Mouse (Mus musculus) hindbrain, embryonic 11.5 days (tissue): ENCODE results near the gene Pgpep1l. TPM values are rescaled to one million over a fixed set of nuclear protein-coding genes. Genes with fewer than 3 reads are reported as not detected.

Experiments used
- ATAC-seq: fragments of 200-750 bp; cut with Nextera tagmentation; 2 replicates; pipeline ENCODE4 v1.8.0; 2017; ENCODE audit warnings: mild to moderate bottlenecking, moderate TSS enrichment, moderate library complexity; ENCODE audit not compliant: low FRiP score
- DNase-seq: peaks from one replicate; pipeline ENCODE4 v3.0.0-alpha.2; 2015; ENCODE audit warnings: low spot score
- H3K27ac ChIP-seq: fragments of 300-500 bp; sonication (generic); 2 replicates; pipeline ENCODE4 v1.5.1; 2014; ENCODE audit warnings: mild to moderate bottlenecking, low read depth, low read length
- H3K27me3 ChIP-seq: fragments of 300-500 bp; sonication (generic); 2 replicates; pipeline ENCODE4 v1.6.1; 2014; ENCODE audit warnings: mild to moderate bottlenecking, low read length, moderate library complexity, mixed read lengths; ENCODE audit not compliant: control insufficient read depth, insufficient read depth
- H3K36me3 ChIP-seq: fragments of 300-500 bp; sonication (generic); 2 replicates; pipeline ENCODE4 v1.6.1; 2014; ENCODE audit warnings: mild to moderate bottlenecking, low read length, moderate library complexity, mixed read lengths; ENCODE audit not compliant: control insufficient read depth, insufficient read depth
- H3K4me1 ChIP-seq: fragments of 300-500 bp; sonication (generic); replicated peaks from 2 replicates; pipeline ENCODE4 v1.6.1; 2014; ENCODE audit warnings: low read length, mixed read lengths; ENCODE audit not compliant: control insufficient read depth, insufficient read depth
- H3K4me2 ChIP-seq: fragments of 300-500 bp; sonication (generic); replicated peaks from 2 replicates; pipeline ENCODE4 v1.6.1; 2014; ENCODE audit warnings: mild to moderate bottlenecking, low read depth, low read length
- H3K4me3 ChIP-seq: fragments of 300-500 bp; sonication (generic); 2 replicates; pipeline ENCODE4 v1.5.1; 2014; ENCODE audit warnings: low read depth, low read length
- H3K9ac ChIP-seq: fragments of 300-500 bp; sonication (generic); 2 replicates; pipeline ENCODE4 v1.6.1; 2014; ENCODE audit warnings: low read depth, low read length
- H3K9me3 ChIP-seq: fragments of 300-500 bp; sonication (generic); 2 replicates; pipeline ENCODE4 v1.6.1; 2016; ENCODE audit warnings: low read length; ENCODE audit not compliant: control insufficient read depth
- WGBS: fragments of 180-500 bp; shearing (Covaris S2); extraction: QIAGEN DNeasy Blood & Tissue Kit; methylation state at CpG from one replicate; pipeline ENCODE4 v1.1.7; 2014; 5-methylcytosine and 5-hydroxymethylcytosine counted together
- polyA plus RNA-seq: library from polyadenylated mRNA; unstranded; fragments of >200 nt; fragmentation: Nextera tagmentation; extraction: Ambion mirVana; gene quantifications from 2 replicates; pipeline ENCODE4 v1.2.1, GENCODE M21; 2014

The Pgpep1l gene
- polyA plus RNA-seq, 1 experiment from 2014 or later, result not detected

DNA sequence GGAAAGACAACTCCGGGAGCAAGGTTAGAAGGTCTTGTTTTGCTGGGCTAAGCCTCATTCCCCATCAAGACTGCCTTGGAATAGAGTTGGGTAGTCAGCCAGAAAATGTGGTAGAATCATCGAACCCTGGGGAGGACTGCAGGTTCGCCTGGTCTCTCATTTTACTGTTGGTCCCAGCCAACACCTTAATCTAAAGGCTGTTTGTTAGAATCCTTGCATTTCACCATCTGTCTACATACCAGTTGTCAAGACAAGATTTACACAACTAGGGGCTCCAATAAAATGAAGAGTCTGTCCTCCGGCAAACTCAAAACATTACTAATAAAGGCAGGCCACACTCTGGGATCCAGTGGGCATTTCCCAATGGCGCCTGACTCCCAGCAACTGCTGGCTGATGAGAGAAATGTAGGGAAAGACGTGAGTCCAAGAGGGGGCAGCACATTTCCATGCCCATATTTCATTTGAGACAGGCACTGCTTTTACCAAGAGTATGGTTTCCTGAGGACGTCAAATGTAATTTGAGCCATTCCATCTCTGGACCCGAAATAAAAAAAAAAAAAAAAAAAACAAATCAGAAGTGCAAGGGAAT is 1.3 kb downstream of the Pgpep1l start:
- H3K36me3 ChIP-seq, result no peaks in the 10 kb centered on the region
- H3K27ac ChIP-seq, result no peak overlapping the region
- WGBS, result 60% methylated on average over 8 of the region's 8 CpGs
- H3K4me1 ChIP-seq, result peaks cover 2% of the 10 kb centered on the region; the same call in 1 of the 2 replicates
- H3K4me2 ChIP-seq, result no peak overlapping the region
- DNase-seq (no peak), ATAC-seq (no peak)
- H3K4me3 ChIP-seq, result no peak overlapping the region
- H3K9ac ChIP-seq, result no peak overlapping the region
- H3K27me3 ChIP-seq, result 0 out of 2 replicates have a peak, but pooled peaks cover 2% of the 10 kb centered on the region
- no peaks in the 10 kb centered on the region for H3K9me3 ChIP-seq

DNA sequence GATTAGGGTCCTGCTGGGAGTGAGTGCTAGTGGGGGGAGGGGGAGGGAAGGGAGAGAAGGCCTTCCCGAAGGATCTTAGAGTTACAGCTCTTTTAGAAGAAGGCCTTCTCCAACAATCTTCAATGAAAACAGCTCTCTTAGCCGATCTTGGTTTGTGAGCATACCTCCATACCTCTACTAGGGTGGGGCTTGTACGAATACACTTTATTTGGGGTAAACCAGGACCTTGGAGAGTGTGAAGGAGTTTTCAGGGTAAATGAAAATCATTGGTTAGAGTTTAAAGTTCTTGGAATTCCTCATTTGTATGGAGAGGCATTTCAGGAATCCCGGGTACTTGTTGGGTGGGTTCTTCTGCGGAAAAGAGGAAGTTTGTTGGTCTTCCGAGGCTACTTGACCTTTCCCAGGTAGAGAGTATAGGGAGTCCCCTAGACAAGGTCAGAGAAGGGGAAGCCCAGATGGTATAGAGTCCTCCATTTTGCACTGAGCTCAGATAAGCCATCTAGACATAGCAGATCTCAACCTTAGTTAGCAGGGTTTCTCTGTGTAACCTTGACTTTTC is 4.4 kb downstream of the Pgpep1l start:
- Histone ChIP-seq H3K27ac (no peak overlapping the region), H3K4me2 (no peak overlapping the region), H3K9me3 (no peaks in the 10 kb centered on the region), H3K4me3 (no peak overlapping the region), H3K27me3 (0 out of 2 replicates have a peak, but pooled peaks cover 2% of the 10 kb centered on the region), H3K9ac (no peak overlapping the region), H3K36me3 (no peaks in the 10 kb centered on the region), H3K4me1 (peaks cover 2% of the 10 kb centered on the region; the same call in 1 of the 2 replicates)
- WGBS, result 79% methylated on average over 6 of the region's 6 CpGs
- ATAC-seq, result no peak
- no peak for DNase-seq

DNA sequence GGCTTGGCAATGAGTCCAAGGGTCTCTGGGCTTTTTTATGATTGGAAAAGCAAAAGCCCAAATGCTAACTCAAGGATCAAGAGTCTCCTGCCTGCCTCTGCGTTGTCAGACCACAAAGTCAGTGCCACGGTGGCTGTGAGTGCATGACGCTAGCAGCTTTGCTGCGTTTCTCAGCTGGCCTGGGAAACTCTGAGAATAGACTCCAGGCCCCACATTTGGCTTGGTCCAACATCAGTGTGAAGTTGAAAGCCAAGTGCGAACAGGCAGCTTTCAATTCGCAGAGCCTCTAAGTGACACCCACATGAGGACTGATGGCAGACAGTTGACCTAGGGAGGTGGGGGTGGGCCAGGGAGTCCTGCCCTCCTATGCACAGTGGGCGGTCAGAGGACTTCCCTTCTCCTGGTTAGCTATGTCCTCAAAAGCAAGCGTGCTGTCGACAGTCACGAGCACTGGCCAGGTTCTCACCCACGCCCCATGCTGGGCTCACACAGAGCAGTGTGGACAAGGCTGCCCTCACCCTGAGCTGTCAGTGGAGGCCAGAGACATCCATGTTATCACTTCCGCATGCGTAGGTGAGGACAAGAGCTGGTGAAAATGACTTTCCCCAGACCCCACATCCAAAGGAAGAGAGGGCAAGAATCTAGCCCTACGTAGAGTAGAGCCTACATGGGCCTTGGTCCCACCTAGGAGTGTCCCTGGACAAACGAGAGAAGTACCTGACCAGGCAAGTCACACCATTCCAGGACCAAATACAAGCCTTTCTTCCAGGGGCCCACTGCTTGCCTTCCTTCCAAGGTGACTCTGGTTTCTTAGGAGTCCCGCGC is 5.5 kb downstream of the Pgpep1l start:
- no peak for ATAC-seq
- H3K9ac ChIP-seq, result no peak overlapping the region
- WGBS, result 83% methylated on average over 17 of the region's 17 CpGs
- DNase-seq, result no peak
- no peak overlapping the region for H3K4me2 ChIP-seq
- no peaks in the 10 kb centered on the region for H3K27me3 ChIP-seq
- H3K4me3 ChIP-seq, result no peak overlapping the region
- H3K4me1 ChIP-seq, result no peaks in the 10 kb centered on the region
- no peaks in the 10 kb centered on the region for H3K36me3 ChIP-seq
- no peaks in the 10 kb centered on the region for H3K9me3 ChIP-seq
- H3K27ac ChIP-seq, result no peak overlapping the region

- DNase-seq (no peak), ATAC-seq (no peak)
- Histone ChIP-seq H3K27me3 (no peaks in the 10 kb centered on the region), H3K4me2 (no peak overlapping the region), H3K27ac (no peak overlapping the region), H3K4me1 (no peaks in the 10 kb centered on the region), H3K4me3 (no peak overlapping the region), H3K9me3 (no peaks in the 10 kb centered on the region), H3K36me3 (no peaks in the 10 kb centered on the region), H3K9ac (no peak overlapping the region)
- 76% methylated on average over 2 of the region's 2 CpGs for WGBS
Observed at GRCm38 (mm10) chr7:68257767-68258166, 6.3 kb downstream of the Pgpep1l start.

- 84% methylated on average over 3 of the region's 3 CpGs for WGBS
- DNase-seq (no peak), ATAC-seq (no peak)
Observed at GRCm38 (mm10) chr7:68250902-68251301, 13.1 kb downstream of the Pgpep1l start.

GRCm38 (mm10) chr7:68250411-68250810 is 13.6 kb downstream of the Pgpep1l start:
- no peak for ATAC-seq
- Histone ChIP-seq H3K9ac (no peak overlapping the region), H3K27me3 (no peaks in the 10 kb centered on the region)

More at GRCm38 (mm10) chr7:68250902-68251301, 13.1 kb downstream of the Pgpep1l start:
- Histone ChIP-seq H3K27me3 (no peaks in the 10 kb centered on the region), H3K4me2 (no peak overlapping the region), H3K27ac (no peak overlapping the region), H3K9me3 (no peaks in the 10 kb centered on the region), H3K9ac (no peak overlapping the region), H3K4me3 (no peak overlapping the region), H3K4me1 (no peaks in the 10 kb centered on the region), H3K36me3 (no peaks in the 10 kb centered on the region)

GRCm38 (mm10) chr7:68246249-68246648 is 17.8 kb downstream of the Pgpep1l start:
- WGBS, result 74% methylated on average over 8 of the region's 8 CpGs
- no peak overlapping the region for H3K4me2 ChIP-seq
- ATAC-seq (no peak), DNase-seq (no peak)
- H3K27ac ChIP-seq, result no peak overlapping the region
- no peaks in the 10 kb centered on the region for H3K27me3 ChIP-seq
- no peak overlapping the region for H3K4me3 ChIP-seq
- H3K36me3 ChIP-seq, result no peaks in the 10 kb centered on the region
- no peak overlapping the region for H3K9ac ChIP-seq
- H3K9me3 ChIP-seq, result no peaks in the 10 kb centered on the region
- H3K4me1 ChIP-seq, result no peaks in the 10 kb centered on the region

More at GRCm38 (mm10) chr7:68250411-68250810, 13.6 kb downstream of the Pgpep1l start:
- no peak overlapping the region for H3K4me3 ChIP-seq
- WGBS, result 82% methylated on average over 1 of the region's 1 CpGs
- H3K4me2 ChIP-seq, result no peak overlapping the region
- H3K4me1 ChIP-seq, result no peaks in the 10 kb centered on the region
- H3K9me3 ChIP-seq, result no peaks in the 10 kb centered on the region
- no peaks in the 10 kb centered on the region for H3K36me3 ChIP-seq
- no peak for DNase-seq
- no peak overlapping the region for H3K27ac ChIP-seq

GRCm38 (mm10) chr7:68245681-68246080 is 18.4 kb downstream of the Pgpep1l start:
- 43% methylated on average over 4 of the region's 4 CpGs for WGBS
- ATAC-seq (no peak), DNase-seq (no peak)

More at GRCm38 (mm10) chr7:68245681-68246080, 18.4 kb downstream of the Pgpep1l start:
- H3K36me3 ChIP-seq, result no peaks in the 10 kb centered on the region
- H3K27ac ChIP-seq, result no peak overlapping the region
- H3K9ac ChIP-seq, result no peak overlapping the region
- no peak overlapping the region for H3K4me3 ChIP-seq
- H3K9me3 ChIP-seq, result no peaks in the 10 kb centered on the region
- H3K4me2 ChIP-seq, result no peak overlapping the region
- H3K27me3 ChIP-seq, result no peaks in the 10 kb centered on the region
- no peaks in the 10 kb centered on the region for H3K4me1 ChIP-seq
